Mouse (Mus musculus) hindbrain, embryonic 11.5 days (tissue): Measurements from ENCODE around the gene Vmn1r138. TPM values are rescaled to one million over a fixed set of nuclear protein-coding genes. Genes with fewer than 3 reads are reported as not detected.
"Not testable (repeated sequence)": the region's sequence is repeated elsewhere in the genome, so short reads cannot be mapped to it uniquely, and the experiment has no call there.

Experiments used
- ATAC-seq: fragments of 200-750 bp; cut with Nextera tagmentation; 2 replicates; pipeline ENCODE4 v1.8.0; 2017; ENCODE audit warnings: mild to moderate bottlenecking, moderate TSS enrichment, moderate library complexity; ENCODE audit not compliant: low FRiP score
- DNase-seq: peaks from one replicate; pipeline ENCODE4 v3.0.0-alpha.2; 2015; ENCODE audit warnings: low spot score
- H3K27ac ChIP-seq: fragments of 300-500 bp; sonication (generic); 2 replicates; pipeline ENCODE4 v1.5.1; 2014; ENCODE audit warnings: mild to moderate bottlenecking, low read depth, low read length
- H3K27me3 ChIP-seq: fragments of 300-500 bp; sonication (generic); 2 replicates; pipeline ENCODE4 v1.6.1; 2014; ENCODE audit warnings: mild to moderate bottlenecking, low read length, moderate library complexity, mixed read lengths; ENCODE audit not compliant: control insufficient read depth, insufficient read depth
- H3K36me3 ChIP-seq: fragments of 300-500 bp; sonication (generic); 2 replicates; pipeline ENCODE4 v1.6.1; 2014; ENCODE audit warnings: mild to moderate bottlenecking, low read length, moderate library complexity, mixed read lengths; ENCODE audit not compliant: control insufficient read depth, insufficient read depth
- H3K4me1 ChIP-seq: fragments of 300-500 bp; sonication (generic); replicated peaks from 2 replicates; pipeline ENCODE4 v1.6.1; 2014; ENCODE audit warnings: low read length, mixed read lengths; ENCODE audit not compliant: control insufficient read depth, insufficient read depth
- H3K4me2 ChIP-seq: fragments of 300-500 bp; sonication (generic); replicated peaks from 2 replicates; pipeline ENCODE4 v1.6.1; 2014; ENCODE audit warnings: mild to moderate bottlenecking, low read depth, low read length
- H3K4me3 ChIP-seq: fragments of 300-500 bp; sonication (generic); 2 replicates; pipeline ENCODE4 v1.5.1; 2014; ENCODE audit warnings: low read depth, low read length
- H3K9ac ChIP-seq: fragments of 300-500 bp; sonication (generic); 2 replicates; pipeline ENCODE4 v1.6.1; 2014; ENCODE audit warnings: low read depth, low read length
- H3K9me3 ChIP-seq: fragments of 300-500 bp; sonication (generic); 2 replicates; pipeline ENCODE4 v1.6.1; 2016; ENCODE audit warnings: low read length; ENCODE audit not compliant: control insufficient read depth
- WGBS: fragments of 180-500 bp; shearing (Covaris S2); extraction: QIAGEN DNeasy Blood & Tissue Kit; methylation state at CpG from one replicate; pipeline ENCODE4 v1.1.7; 2014; 5-methylcytosine and 5-hydroxymethylcytosine counted together
- polyA plus RNA-seq: library from polyadenylated mRNA; unstranded; fragments of >200 nt; fragmentation: Nextera tagmentation; extraction: Ambion mirVana; gene quantifications from 2 replicates; pipeline ENCODE4 v1.2.1, GENCODE M21; 2014

Vmn1r138 gene
- polyA plus RNA-seq, result not detected in 2 replicates

- not testable (repeated sequence) for H3K4me1 ChIP-seq, H3K27me3 ChIP-seq, H3K27ac ChIP-seq, H3K9ac ChIP-seq, H3K36me3 ChIP-seq, ATAC-seq, H3K4me2 ChIP-seq, H3K9me3 ChIP-seq, H3K4me3 ChIP-seq, DNase-seq
- no CpG with 5 or more reads among the region's 2 CpGs for WGBS
Observed at GRCm38 (mm10) chr7:22028797-22029196, at the start of gene Vmn1r138. TSS of gene Vmn1r138 (minus strand) at chr7:22028897.

DNA sequence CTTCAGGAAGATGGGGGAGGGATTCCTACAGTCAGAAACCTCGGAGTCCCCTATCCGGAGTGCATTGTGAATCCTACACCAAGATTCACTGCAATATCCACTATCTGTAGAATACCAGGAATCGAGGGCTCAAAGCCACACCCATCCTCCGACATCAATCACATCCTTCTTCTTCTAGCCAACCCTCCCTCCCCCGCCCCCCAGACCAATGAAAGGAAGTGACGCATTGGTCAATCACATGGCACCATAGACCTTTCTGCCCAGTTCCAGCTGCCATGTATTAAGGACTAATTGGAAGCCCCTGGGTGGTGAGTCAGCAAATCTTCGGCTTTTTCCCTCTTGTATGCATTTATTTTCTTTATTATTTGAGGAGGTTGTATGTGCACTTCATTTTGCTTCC, 40.1 kb upstream of the Vmn1r138 start, which contains the start of gene Vmn1r139:
Vmn1r139 (plus strand) TSS at position 301 of the 400 bp plus-strand sequence.
- H3K4me2 ChIP-seq, H3K4me1 ChIP-seq, H3K9me3 ChIP-seq, H3K9ac ChIP-seq, DNase-seq, H3K27ac ChIP-seq, H3K27me3 ChIP-seq, H3K4me3 ChIP-seq, ATAC-seq, H3K36me3 ChIP-seq: not testable (repeated sequence)
- WGBS, result no CpG with 5 or more reads among the region's 7 CpGs

DNA sequence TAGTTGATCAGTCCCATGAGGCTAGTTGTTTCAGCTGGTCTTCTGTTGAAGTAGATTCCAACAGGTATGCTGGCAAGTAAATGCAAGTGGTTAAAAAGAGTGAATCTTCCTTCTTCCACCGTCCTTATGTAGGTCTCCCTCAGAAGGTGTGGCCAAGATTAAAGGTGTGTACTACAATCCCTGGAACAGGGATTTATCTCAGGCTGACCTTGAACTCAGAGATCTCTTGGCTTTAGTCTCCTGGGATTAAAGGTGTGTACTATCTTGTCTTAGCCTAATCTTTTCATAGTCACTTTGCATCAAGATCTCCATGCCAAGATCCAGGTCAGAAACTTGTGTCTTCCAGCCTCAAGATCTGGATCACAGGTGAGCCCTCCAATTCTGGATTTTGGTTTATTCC, 27.5 kb upstream of the Vmn1r138 start, which contains the start of gene Gm6176:
Gm6176 (minus strand) TSS at position 101 of the 400 bp plus-strand sequence.
- WGBS, result no CpG with 5 or more reads among the region's 1 CpGs
- not testable (repeated sequence) for H3K4me3 ChIP-seq, H3K9ac ChIP-seq, H3K36me3 ChIP-seq, H3K4me2 ChIP-seq, H3K9me3 ChIP-seq, H3K4me1 ChIP-seq, ATAC-seq, DNase-seq, H3K27ac ChIP-seq, H3K27me3 ChIP-seq

DNA sequence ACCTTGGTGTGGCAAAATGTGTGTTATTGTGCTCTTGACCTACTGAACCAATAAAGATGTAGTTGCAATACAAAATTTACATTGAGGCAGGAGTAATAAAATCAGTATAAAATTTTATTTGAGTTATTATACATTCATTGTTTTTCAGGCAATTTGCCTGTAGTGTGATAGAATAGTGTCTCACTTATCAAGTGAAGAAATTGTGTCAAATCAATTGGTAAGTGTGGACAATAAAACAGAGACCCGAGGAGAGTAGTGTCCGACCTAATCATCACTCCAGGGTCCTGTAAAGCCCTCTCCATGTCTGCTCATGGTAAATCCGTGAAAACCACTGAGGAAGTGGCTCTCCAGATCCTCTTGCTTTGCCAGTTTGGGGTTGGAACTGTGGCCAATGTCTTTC, 34.4 kb downstream of the Vmn1r138 start, which contains the start of gene Vmn1r137:
Vmn1r137 (plus strand) TSS at position 301 of the 400 bp plus-strand sequence.
- H3K4me1 ChIP-seq, ATAC-seq, H3K36me3 ChIP-seq, H3K27me3 ChIP-seq, H3K27ac ChIP-seq, H3K9ac ChIP-seq, DNase-seq, H3K4me3 ChIP-seq, H3K9me3 ChIP-seq, H3K4me2 ChIP-seq: not testable (repeated sequence)
- no CpG with 5 or more reads among the region's 3 CpGs for WGBS

Other genes with a start within 250 kb of the Vmn1r138 start
- not detected in 2 replicates for gene Gm4177, start 232.2 kb downstream of the Vmn1r138 start, polyA plus RNA-seq
- not detected in 2 replicates for gene Vmn1r135, start 196.5 kb downstream of the Vmn1r138 start, polyA plus RNA-seq
- not detected in 2 replicates for gene Gm5725, start 184.6 kb downstream of the Vmn1r138 start, polyA plus RNA-seq
- gene Gm5891, start 107.6 kb downstream of the Vmn1r138 start, polyA plus RNA-seq, result not detected in 2 replicates
- not detected in 2 replicates for gene Vmn1r137, start 34.3 kb downstream of the Vmn1r138 start, polyA plus RNA-seq
- gene Gm6176, start 27.4 kb upstream of the Vmn1r138 start, polyA plus RNA-seq, result not detected in 2 replicates
- not detected in 2 replicates for gene Vmn1r139, start 40.2 kb upstream of the Vmn1r138 start, polyA plus RNA-seq
- not detected in 2 replicates for gene Gm16451, start 89.3 kb upstream of the Vmn1r138 start, polyA plus RNA-seq
- gene Gm10666, start 105.8 kb upstream of the Vmn1r138 start, polyA plus RNA-seq, result not detected in 2 replicates
- gene Vmn1r142, start 135.1 kb upstream of the Vmn1r138 start, polyA plus RNA-seq, result not detected in 2 replicates
- not detected in 2 replicates for gene Vmn1r143, start 160.5 kb upstream of the Vmn1r138 start, polyA plus RNA-seq
- not detected in 2 replicates for gene Gm8653, start 172.4 kb upstream of the Vmn1r138 start, polyA plus RNA-seq
- not detected in 2 replicates for gene Gm8453, start 200.6 kb upstream of the Vmn1r138 start, polyA plus RNA-seq